Mouse (Mus musculus): ENCODE results near the gene Slamf6.
"Not testable (repeated sequence)": the region's sequence is repeated elsewhere in the genome, so short reads cannot be mapped to it uniquely, and the experiment has no call there.

The Slamf6 gene

DNA sequence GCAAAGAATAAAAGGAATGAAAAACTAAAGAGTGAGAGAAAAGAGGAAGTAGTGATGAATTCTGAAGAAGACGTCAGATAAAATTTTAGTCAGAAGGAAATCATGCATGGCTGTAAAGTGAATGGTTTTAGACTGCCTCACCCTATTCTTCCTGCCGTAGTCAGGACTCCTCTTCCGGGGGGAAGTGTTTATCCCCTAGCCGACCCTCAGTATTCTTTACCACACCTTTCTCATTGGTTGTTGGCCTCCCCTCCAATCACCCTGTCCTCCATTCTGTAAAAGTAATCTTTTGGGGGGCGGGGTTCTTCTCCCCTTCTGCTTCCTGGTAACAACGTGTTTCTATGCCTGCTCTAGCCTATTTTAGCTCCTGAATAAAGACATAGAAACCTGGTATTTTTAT, 37.8 kb downstream of the Slamf6 start:
- no peak for DNase-seq (ENCODE audit: low read depth, low spot score)

DNA sequence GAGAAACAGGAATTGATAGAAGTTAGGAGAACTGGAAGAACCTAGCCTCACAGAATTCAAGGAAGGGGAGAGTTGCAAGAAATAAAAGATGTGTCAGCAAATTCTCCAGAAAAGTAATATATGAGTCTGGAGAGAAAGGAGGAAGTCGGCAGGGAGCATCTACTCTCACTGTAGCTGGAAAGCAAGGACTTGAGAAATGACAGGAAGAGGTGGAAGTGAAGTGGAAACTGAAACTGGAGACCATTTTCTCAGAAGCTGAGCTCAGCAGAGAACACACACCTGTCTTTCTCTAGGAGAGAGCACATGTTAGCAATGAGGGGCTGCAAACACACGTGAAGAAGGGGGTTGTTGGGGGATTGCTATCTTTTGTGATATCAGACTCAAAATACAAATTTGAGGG, 40.1 kb downstream of the Slamf6 start:
- no peak for DNase-seq (ENCODE audit: low read depth, low spot score)

DNA sequence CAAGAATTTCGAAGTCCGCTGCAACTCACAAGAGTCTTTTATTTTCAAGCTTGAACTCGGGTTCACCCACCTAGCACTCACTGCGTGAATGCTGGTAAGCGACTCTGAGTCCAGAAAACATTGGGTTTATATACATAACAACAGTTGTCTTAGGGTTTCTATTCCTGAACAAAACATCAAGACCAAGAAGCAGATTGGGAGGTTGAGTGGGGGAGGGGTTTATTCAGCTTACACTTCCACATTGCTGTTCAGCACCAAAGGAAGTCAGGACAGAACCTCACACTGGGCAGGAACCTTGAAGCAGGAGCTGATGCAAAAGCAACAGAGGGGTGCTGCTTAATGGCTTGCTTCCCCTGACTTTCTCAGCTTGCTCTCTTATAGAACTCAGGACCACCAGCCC, 43.4 kb downstream of the Slamf6 start:
- no peak for DNase-seq (ENCODE audit: low read depth, low spot score)

DNA sequence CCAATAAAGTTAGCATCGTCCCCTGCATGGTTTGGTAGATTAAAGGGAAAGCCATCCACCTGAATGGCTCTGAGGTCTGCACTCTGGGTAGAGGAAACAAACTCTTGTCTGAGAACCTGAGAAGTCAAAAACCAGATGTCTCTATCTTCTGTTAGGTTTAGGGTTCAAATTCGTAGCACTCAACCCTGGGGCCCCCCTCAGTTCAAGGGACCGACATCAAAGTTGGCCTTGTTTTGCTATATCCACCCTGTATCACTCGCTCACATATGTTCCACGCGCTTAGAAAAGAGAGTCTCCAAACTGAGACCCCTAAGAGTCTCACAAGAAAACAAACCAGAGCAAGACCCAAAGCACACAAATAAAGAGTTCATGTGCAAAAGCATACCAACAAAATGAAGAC, 44.4 kb downstream of the Slamf6 start:
- no peak for DNase-seq (ENCODE audit: low read depth, low spot score)

GRCm38 (mm10) chr1:171963613-171964012, 46.3 kb downstream of the Slamf6 start:
- no peak for DNase-seq (ENCODE audit: low read depth, low spot score)

DNA sequence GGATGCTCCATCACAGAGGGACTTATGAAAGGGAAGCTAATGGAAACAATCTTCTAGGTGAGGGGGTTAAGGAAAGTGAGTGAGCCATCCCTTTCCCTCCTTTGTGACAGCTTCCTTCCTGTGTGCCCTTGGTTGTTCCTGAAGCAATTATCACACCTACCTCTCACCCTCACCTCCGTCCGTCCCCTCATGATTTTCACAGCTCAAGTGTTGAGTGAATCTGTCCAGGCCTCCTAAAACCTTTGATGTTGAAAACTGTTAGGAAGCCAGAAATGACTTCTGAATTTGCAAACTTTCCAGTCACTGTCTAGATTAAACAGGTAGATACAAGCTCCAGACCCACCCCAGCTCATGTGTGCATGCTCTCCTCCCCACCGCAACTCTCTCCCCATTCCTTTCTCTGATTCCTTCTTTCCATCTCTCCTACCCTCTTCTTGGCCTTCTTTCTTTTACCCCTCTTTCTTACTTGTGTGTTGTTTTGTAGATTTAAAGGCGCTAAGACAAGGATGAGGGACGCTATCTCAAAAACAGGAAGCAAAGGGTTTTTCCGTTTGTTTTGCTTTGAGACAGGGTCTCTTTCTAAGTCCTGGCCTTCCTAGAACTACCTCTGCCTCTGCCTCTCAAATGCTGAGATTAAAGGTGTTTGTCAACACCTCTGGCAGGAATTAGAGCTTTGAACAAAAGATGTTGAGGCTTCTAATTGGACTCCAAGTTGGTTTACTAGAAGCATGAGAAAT, 48.9 kb downstream of the Slamf6 start:
- no peak for DNase-seq (ENCODE audit: low read depth, low spot score)

DNA sequence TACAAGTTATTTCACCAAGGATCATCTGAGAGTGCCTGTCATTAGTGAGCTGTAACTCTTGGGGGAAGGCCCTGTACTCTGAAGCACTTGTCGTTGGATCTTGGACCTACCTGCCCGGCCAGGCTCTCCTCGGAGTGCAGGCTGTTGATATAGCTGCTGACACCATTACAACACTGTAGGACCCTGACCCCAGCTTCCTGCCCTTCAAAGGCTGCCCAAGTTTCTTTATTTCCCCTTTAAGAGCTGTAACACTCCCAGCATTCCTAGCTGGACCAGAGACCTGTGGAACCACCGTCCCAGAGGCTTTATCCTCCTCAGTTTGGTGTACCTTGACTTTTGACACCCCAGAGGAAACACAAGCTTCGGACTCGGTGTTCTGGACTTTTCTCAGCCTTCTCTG, 51.9 kb downstream of the Slamf6 start:
- DNase-seq (ENCODE audit: low read depth, low spot score): no peak

GRCm38 (mm10) chr1:171970854-171971586, 53.7 kb downstream of the Slamf6 start:
- DNase-seq (ENCODE audit: low read depth, low spot score): no peak

GRCm38 (mm10) chr1:171974361-171974760, 57.0 kb downstream of the Slamf6 start:
- not testable (repeated sequence) for DNase-seq (ENCODE audit: low read depth, low spot score)

DNA sequence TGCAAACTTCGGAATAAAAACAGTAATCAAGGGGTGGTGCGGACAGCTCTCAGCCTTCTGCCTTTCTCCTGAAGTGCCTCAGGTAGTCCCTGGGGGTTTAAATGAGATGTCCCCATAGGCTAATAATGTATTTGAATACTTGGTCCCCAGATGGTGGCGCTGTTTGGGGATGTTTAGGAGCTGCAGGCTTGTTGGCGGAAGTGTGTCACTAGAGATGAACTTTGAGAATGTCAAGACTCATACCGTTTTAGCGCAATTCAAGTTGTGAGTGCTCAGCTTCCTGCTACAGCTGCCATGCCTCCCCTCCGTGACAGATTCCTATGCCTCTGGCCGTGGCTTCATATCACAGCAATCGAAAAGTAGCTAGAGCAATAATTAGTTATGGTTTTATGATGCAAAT, 58.1 kb downstream of the Slamf6 start:
- no peak for DNase-seq (ENCODE audit: low read depth, low spot score)

DNA sequence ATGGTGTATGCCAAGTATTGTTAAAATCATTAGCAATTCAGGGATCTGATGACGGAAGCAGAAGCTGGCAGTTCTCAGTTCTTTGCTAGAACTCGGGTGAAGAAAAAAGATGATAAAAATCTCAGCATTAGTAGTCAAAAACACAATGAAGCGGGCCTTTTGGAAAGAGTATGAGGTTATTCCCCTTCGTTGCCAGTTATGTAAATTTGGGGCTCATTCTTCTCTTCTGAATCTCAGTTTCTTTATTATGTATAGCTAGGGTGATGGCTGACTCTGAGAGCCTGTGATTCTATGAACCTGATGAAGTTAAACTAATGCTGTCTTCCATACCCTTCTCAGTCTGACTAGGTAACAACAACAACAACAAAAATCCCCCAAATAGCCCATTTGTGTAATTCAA, 58.5 kb downstream of the Slamf6 start:
- no peak for DNase-seq (ENCODE audit: low read depth, low spot score)

GRCm38 (mm10) chr1:171976826-171977539, 59.7 kb downstream of the Slamf6 start:
- no peak for DNase-seq (ENCODE audit: low read depth, low spot score)

DNA sequence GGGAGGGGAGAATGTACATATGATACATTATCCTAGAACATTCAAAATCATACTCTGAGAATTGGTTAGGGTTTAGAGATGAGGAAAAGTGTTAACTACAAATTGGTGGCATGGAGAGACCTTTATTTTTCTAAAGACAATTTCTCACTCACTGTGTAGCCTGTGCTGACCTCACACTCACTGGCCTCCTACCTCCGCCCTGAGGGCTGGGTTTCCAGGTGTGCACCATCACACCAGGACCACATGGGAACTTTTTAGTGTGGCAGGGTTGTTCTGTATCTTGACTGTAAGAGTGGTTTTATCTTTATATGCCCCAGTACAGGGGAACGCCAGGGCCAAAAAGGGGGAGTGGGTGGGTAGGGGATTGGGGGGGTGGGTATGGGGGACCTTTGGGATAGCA, 60.6 kb downstream of the Slamf6 start:
- no peak for DNase-seq (ENCODE audit: low read depth, low spot score)

DNA sequence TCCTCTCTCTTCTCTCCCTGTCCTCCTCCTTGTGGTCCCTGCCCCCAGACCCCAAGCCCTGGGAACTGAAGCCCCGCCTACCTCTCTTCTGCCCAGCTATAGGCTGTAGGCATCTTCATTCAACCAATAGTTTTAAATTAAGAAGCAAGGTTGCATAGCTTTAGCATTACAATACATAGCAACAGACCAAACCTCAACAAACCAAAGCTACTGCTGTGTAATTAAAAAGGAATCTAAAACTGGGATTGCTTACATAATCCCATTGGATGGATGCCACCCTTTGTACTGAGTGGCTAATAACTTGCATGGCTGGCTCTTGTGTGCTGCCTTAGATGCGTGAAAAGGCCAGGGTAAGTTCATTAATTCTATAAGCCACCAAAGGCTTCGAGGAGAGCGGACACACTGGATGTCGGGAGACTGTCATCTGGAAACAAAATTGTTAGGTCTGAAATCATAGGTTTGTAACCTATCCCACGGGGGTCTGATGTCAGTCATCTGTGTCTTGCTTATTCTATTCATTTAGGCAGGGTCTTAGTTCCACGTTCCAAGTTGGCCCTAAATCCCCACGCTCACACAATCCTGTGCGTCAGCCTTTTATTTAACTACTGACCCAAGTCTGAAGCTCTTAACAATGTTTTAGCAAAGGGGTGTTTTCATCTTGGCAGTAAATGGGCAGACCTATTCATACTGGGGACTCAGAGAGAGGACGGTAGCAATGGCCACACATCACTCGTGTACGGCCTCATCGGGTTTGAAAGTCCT, 62.8 kb downstream of the Slamf6 start:
- DNase-seq (ENCODE audit: low read depth, low spot score): peak; percentile 12

GRCm38 (mm10) chr1:171982170-171982569, 64.9 kb downstream of the Slamf6 start:
- no peak for DNase-seq (ENCODE audit: low read depth, low spot score)

DNA sequence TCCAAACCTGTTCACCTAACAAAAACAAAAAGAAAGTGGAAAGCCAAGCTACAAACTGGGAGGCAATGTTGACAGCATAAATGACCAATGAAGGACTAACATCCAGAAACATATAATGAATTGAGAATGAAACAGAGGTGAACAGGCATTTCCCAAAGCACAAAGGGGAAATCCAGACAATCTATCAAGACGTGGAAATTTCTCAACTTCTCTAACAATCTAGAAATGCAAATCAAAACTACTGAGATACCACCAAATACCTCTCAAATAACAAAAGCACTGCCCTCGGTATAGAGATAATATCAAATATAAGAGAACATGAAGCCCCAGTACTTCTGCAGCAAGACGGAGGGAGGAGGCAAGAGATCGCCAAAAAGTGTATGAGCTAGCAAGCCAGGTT, 65.4 kb downstream of the Slamf6 start:
- DNase-seq (ENCODE audit: low read depth, low spot score): no peak

DNA sequence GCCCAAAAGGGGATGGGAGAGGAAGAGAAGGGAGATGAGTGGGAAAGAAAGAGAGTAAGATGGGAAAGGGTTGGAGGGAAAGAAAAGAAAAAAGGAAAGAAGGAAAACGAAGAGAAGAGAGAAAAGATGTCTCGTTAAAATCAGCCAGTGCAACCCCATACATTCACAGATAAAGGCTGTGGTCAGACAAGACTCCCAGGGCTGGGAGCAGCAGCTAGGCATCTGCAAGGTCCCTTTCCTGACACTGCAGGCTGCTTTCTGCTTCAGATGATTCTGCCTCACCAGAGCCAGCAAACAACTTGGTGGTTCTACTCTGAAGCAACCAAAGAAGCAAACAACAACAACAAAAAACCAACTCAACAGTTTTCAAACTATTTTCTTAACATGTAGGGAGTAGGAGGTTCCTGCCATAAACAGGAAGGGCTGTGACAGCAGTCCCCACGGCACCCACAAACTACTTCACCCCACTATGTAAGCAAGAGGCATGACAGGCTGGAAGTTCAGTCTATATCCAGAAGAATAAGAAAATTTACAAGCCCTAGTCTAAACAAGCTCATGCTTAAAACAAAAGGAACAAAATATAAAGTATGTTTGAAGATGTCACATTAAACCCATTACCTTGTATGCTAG, 66.2 kb downstream of the Slamf6 start:
- DNase-seq (ENCODE audit: low read depth, low spot score): no peak

GRCm38 (mm10) chr1:171984121-171984520, 66.8 kb downstream of the Slamf6 start:
- DNase-seq (ENCODE audit: low read depth, low spot score): no peak

- no peak for DNase-seq (ENCODE audit: low read depth, low spot score)
These were observed 74.6 kb downstream of the Slamf6 start for GRCm38 (mm10) chr1:171991883-171992282.

GRCm38 (mm10) chr1:171992901-171993530, 75.7 kb downstream of the Slamf6 start:
- DNase-seq (ENCODE audit: low read depth, low spot score): no peak

GRCm38 (mm10) chr1:171994501-171994900, 77.2 kb downstream of the Slamf6 start:
- no peak for DNase-seq (ENCODE audit: low read depth, low spot score)

All from 3T3-L1 (cell line).